Mouse (Mus musculus): ENCODE results near the gene Polr3k.

The Polr3k gene

GRCm38 (mm10) chr2:181863791-181864535 is at the start of gene Polr3k:
Gene Polr3k (plus strand): TSS chr2:181864337.
- peak; percentile 79 to 87 for DNase-seq

GRCm38 (mm10) chr2:181829032-181829650 is 35.0 kb upstream of the Polr3k start:
- DNase-seq: no peak

GRCm38 (mm10) chr2:181832745-181833144 is 31.4 kb upstream of the Polr3k start:
- DNase-seq: no peak

- peak; percentile 83 to 88 for DNase-seq
Measured at GRCm38 (mm10) chr2:181837372-181838292, 26.5 kb upstream of the Polr3k start, which contains the start of gene Pcmtd2. Gene Pcmtd2 (plus strand): TSS chr2:181837854.

- peak in 1 of 2 experiments; percentile 6 for DNase-seq
Measured at GRCm38 (mm10) chr2:181838293-181838680, 25.9 kb upstream of the Polr3k start.

- DNase-seq: no peak
Measured at GRCm38 (mm10) chr2:181845709-181846394, 18.3 kb upstream of the Polr3k start.

GRCm38 (mm10) chr2:181864536-181864860 is 361 bp downstream of the Polr3k start:
- DNase-seq: no peak

- DNase-seq: peak in 1 of 2 experiments; percentile 66
Measured at GRCm38 (mm10) chr2:181866931-181867330, 2.8 kb downstream of the Polr3k start.

- no peak for DNase-seq
Measured at GRCm38 (mm10) chr2:181871039-181871438, 6.9 kb downstream of the Polr3k start.

GRCm38 (mm10) chr2:181878903-181879302 is 14.8 kb downstream of the Polr3k start:
- DNase-seq: no peak

GRCm38 (mm10) chr2:181883022-181883749 is 19.0 kb downstream of the Polr3k start:
- DNase-seq: no peak

- DNase-seq: no peak
Measured at GRCm38 (mm10) chr2:181917861-181918260, 53.7 kb downstream of the Polr3k start.

- peak in 1 of 2 experiments; percentile 18 for DNase-seq
Measured at GRCm38 (mm10) chr2:181918501-181918900, 54.4 kb downstream of the Polr3k start.

Measured in spleen, adult 18-20 months (tissue).